Mouse (Mus musculus) retina, postnatal 1 day (tissue): ENCODE results near the gene Ogdh.
A peak's percentile ranks its signal among the peaks of the same experiment; 100 is the strongest.

Experiments
- DNase-seq: peaks from one replicate; pipeline ENCODE4 v3.0.0-alpha.2; 2012

Gene Ogdh

DNA sequence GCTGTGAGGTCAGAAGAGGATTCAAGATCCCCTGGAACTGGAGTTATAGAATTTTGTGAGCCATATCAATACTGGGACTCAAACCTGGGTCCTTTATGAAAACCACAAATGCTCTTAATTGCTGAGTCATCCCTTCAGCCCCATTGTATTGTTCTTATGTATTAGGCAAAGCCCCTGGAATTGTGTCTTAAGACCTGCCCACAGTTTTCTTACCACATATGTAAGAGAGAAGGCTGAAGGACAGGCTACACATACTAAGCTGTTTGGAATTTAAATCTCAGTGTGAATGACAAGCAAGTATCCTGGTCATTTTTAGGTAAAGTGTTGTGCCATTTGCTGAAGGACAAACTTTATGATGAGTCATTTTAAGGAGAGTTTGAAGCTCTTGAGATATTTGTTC, 4.6 kb downstream of the Ogdh start:
- no peak for DNase-seq

DNA sequence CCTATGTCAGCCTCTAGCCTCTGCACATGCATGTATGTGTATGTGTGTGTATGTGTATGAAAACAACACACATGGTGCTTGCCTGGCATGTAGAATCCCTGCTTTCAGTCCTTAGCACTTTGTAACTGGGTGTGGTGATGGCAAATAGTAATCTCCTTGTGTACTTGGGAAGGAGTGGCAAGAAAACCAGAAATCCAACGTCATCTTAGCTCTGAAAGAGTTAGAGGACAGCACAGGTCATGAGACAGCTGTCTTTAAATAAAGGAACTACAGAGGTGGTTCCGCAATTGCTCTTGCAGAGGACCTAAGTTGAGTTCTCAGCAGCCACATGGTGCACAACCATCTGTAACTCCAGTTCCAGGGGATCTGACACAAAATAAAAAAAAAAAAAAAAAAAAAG, 8.0 kb downstream of the Ogdh start:
- DNase-seq, result no peak

GRCm38 (mm10) chr11:6302793-6303192, 11.4 kb downstream of the Ogdh start:
- DNase-seq, result no peak

DNA sequence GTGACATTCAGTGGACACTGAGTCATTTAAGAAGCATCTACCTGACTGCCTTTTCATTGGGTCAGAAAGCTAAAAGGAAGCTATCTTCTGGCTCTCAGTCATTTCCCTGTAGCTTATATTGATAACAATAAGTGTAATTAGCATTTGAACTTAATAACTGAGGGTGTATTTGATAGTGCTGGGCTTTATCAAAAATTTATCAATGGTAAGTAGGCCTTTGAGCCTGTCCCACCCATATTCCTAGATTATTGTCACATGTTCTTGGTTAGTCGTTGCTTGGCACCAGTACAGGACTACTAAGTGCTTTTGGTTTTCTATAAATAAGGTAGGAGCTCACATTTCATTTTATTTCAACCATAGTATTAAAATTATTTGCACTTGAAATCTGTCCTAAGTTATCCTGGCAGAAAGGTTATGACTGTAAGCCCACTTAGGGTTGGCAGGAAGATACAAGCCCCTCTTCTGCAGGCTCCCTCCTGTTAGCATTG, 14.6 kb downstream of the Ogdh start:
- DNase-seq, result no peak

DNA sequence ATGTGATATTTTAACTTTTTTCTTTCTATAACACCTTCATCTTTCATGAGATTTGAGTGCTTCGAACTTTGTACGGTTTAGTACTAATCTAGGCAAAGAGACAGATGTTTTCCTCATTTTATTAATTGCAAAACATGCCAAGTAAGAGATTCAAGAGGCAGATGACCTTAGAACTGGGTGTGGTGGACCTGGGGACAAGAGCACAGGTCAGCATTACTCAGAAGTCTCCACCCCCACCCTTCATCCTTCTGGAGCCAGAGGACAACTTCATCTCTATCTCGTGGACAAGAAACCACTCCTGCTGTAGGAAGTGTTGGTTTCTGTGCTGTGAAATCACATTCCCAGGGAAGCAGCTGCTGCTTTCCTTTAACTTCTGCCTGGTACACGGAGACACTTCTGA, 16.7 kb downstream of the Ogdh start:
- DNase-seq, result no peak

- DNase-seq, result no peak
Observed at GRCm38 (mm10) chr11:6313874-6314406, 22.5 kb downstream of the Ogdh start.

DNA sequence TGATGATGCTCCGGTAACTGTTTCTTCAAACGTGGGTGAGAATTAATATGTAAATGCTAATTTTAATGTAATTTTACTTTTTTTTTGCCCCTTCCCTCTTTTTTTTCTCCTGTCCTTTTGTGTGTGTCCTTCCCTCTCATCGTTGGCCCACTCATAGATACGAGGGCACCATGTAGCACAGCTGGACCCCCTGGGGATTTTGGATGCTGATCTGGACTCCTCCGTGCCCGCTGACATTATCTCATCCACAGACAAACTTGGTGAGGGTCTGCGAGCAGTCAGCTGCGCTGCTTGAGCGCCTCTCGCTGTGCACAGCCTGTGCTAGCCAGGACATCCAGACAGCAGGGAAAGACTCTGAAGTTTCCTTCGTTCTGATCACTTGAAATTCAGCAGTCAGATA, 25.4 kb downstream of the Ogdh start:
- DNase-seq, result no peak

DNA sequence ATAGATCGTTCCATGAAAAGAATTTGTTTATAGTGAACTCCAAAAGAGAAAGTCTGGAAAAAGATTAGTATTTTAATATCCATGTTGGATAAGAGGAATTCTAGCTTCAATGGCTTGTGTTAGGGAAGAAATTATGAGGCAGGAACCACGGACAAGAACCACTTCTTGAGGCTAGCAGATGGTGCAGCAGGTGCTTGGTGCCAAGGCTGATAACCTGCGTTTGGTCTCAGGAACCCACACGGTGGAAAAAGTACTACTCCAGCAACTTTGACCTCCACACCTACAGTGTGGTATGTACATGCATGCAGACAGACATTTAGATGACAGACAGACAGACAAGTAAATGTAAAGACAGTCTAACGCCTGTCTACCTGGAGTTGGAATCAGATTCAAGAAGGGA, 27.1 kb downstream of the Ogdh start:
- DNase-seq, result no peak

DNA sequence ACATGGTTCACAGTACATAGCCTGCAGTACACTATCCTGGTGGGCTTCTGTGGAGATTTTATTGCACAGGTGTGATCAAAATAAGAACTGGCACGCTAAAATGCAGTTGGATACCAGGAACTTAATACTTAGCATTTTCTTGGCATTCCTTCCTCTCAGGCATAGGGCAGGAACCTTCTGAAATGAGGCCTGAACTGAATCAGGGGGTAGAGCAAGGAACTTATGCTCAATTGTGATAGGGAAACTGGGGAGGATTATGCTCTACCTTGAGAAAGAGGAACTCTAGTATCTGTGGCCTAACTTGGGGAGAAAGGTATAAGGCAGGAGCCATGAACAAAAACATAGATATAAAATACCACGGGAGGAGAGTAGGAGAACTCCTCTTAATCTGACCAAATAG, 27.9 kb downstream of the Ogdh start:
- DNase-seq, result no peak

DNA sequence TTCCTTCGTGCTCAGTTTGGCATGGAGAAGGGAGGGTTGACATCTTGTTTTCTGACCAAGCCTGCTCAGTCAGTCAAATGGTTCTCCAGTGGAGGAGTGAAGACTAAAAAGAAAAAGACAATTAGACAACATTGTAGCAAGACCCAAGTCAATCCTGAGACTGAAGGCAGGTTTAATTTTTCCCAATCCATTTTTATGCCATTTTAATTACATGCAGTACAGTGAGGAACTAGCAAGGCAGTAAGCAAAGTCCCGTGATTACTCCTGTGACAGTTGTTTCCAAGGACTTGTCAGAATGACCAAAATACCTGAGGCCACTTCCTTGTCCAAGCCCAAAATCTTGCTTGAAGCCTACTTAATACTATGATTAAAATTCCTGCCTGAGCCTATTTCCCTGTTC, 30.7 kb downstream of the Ogdh start:
- DNase-seq, result no peak

GRCm38 (mm10) chr11:6323348-6323747, 31.9 kb downstream of the Ogdh start:
- DNase-seq, result no peak

DNA sequence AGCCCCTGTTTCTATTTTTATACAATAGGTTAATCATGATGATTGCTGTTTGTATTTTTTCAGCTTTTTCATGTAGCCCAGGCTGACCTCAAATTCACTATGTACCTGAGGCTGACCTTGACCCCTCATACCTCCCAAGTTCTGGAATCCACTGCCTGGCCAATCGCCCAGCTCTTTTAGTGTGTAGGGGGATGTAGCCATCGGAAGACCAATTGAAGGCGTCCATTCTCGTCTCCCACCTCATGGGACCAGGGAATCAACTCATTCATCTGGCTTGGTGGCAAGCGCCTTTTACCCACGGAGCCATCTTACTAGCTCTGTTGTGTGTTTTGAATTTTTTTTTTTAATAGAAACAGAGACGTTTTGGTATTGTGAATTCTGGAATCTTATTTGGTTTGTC, 39.8 kb downstream of the Ogdh start:
- no peak for DNase-seq

DNA sequence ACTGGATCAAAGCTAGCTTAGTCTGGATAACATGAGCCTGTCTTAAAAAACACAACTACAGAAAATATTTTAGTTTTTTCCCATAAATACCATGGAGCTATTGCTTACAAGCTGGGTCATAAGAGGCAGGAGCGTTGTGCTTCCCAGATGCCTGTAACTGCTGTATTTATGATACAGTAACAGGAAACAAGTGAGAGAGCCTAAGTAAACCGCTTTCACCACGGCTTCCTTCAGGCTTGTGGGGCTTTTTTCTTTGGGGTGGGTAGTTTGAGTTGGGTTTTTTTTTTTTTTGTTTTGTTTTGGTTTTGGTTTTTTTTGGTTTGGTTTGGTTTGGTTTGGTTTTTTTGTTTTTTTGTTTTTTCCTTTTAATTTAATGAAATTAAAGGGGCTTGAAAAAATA, 41.2 kb downstream of the Ogdh start:
- DNase-seq, result no peak

DNA sequence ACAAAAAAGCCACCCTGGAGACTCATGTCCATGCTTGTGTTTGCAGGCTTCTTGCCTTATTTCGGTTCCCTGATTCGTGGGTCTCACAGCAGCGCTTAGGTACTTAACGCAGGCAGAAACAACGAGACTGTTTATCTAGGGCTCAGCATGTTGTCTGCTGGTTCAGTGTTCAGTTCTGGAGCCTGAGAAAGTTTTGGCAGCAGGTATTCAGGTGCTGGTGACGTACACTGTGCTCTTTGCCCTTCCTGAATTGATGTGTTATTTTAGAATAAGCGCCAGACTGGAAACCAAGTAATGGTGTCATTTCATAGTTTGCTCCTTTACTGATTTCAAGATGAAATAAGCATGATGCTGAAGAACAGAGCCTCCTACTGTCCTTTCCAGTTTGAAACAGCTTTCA, 42.0 kb downstream of the Ogdh start:
- DNase-seq, result no peak

DNA sequence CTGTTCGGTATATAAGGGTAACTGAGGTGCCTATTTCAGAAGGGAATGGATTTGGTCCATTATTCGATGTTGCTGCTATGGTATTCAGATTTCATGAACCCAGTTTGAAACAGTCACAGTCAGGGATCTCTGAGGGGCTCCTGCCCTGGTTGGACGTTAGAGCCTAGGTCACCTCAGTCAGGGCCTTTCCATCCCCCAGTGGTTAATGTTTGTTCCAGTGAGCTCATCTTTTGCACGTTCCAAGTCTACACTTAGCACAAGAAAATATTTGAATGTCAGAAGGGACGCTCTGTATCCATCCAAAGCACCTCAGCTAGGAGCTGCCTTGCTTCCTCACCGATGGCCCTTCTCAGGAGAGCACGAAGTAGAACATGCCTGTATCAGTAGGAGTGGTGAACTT, 43.9 kb downstream of the Ogdh start:
- DNase-seq, result no peak

GRCm38 (mm10) chr11:6336689-6337088, 45.3 kb downstream of the Ogdh start:
- DNase-seq, result no peak

GRCm38 (mm10) chr11:6345956-6346355, 54.5 kb downstream of the Ogdh start:
- no peak for DNase-seq

DNA sequence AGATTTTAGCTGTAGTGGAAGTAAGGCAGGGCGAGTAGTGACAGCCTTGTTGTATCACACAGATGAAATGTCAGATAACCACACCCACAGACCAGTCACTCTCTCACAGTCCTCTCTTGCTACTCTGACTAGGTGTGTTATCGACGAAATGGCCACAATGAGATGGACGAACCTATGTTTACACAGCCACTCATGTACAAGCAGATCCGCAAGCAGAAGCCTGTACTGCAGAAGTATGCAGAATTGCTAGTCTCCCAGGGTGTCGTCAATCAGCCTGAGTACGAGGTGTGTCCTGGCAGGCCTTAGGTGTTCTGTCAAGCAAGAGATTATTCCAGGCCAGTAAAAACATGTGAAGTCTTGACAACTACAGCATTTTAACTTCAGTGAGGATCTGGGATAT, 55.5 kb downstream of the Ogdh start:
- DNase-seq, result no peak

GRCm38 (mm10) chr11:6348681-6349200, 57.3 kb downstream of the Ogdh start:
- DNase-seq, result peak; percentile 10

GRCm38 (mm10) chr11:6349586-6349985, 58.2 kb downstream of the Ogdh start:
- DNase-seq, result no peak

- DNase-seq, result no peak
Observed at GRCm38 (mm10) chr11:6355106-6355505, 63.7 kb downstream of the Ogdh start.

GRCm38 (mm10) chr11:6364581-6365275, 73.3 kb downstream of the Ogdh start:
- no peak for DNase-seq

DNA sequence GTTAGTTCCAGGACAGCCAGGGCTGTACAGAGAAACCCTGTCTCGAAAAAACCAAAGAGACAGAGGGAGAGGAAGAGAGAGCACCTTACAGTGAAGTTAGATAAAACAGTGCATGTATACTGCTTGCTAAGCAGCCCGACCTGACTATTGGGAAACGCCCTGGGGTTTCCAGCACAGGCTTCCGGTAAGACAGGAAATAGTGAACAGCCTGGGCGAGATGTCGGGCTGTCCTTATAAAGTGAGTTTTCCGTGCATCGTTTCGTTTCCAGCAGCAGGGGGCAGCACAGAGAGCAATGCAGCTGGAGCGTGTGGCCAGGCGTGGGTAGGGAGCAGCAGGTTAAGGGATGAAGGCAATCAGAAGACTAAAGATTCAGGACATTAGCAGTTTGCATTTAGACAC, 74.5 kb downstream of the Ogdh start:
- DNase-seq, result peak; percentile 80

- no peak for DNase-seq
Observed at GRCm38 (mm10) chr11:6366434-6366833, 75.0 kb downstream of the Ogdh start.

DNA sequence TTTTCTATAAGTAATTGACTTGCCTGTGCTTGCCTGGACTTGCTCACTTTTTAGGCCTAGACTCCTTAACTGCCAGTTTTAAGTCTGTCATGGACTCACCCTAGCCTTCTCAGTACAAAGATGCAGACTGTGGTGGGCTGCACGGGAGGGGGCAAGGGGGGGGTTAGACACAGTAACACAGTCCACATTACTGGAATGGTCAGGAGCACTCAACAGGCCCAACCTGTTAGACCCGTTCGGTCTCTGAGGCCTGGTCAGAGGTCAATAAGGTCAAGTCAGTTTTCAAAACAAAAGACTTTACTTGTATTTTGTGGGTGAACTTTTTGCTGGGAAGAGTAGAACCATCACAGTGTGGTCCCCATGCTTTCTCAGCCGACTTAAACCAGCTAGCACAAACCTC, 75.7 kb downstream of the Ogdh start:
- no peak for DNase-seq
